Mouse (Mus musculus): Measurements from ENCODE around the gene Smox. TPM values are rescaled to one million over a fixed set of nuclear protein-coding genes. Genes with fewer than 3 reads are reported as not detected.

The Smox gene
- total and polyA plus RNA-seq, 3 experiments: 2.2 to 5.5 TPM; not detected in 1

- no peak for TF ChIP-seq SIN3A (IDR thresholded peaks at IDR 0.05; ENCODE audit: low read length)
- no peak for TF ChIP-seq MXI1 (IDR thresholded peaks at IDR 0.05; ENCODE audit: low read depth, low read length)
- TF ChIP-seq TBP (IDR thresholded peaks at IDR 0.05; ENCODE audit: low read depth, low read length): no peak
- TF ChIP-seq ZMIZ1 (IDR thresholded peaks at IDR 0.05; ENCODE audit: low read depth, low read length): no peak
- no peak for TF ChIP-seq RCOR1 (IDR thresholded peaks at IDR 0.05; ENCODE audit: low read depth, low read length)
- no peak for TF ChIP-seq MYB (IDR thresholded peaks at IDR 0.05; ENCODE audit: low read depth, low read length)
- TF ChIP-seq HCFC1 (IDR thresholded peaks at IDR 0.05; ENCODE audit: low read depth, low read length): no peak
- TF ChIP-seq USF1 (IDR thresholded peaks at IDR 0.05; ENCODE audit: low read depth, low read length): no peak
- TF ChIP-seq GABPA (IDR thresholded peaks at IDR 0.05; ENCODE audit: low read depth, low read length): no peak
- TF ChIP-seq TCF12 (IDR thresholded peaks at IDR 0.05; ENCODE audit: low read depth, low read length): no peak
- no peak for TF ChIP-seq MAFK (IDR thresholded peaks at IDR 0.05; ENCODE audit: borderline replicate concordance, low read depth, low read length)
- TF ChIP-seq POLR2AphosphoS5 (IDR thresholded peaks at IDR 0.05; ENCODE audit: borderline replicate concordance, low read depth, low read length): no peak
- no peak for TF ChIP-seq KAT2A (conservative IDR thresholded peaks at IDR 0.05; ENCODE audit: low read depth, low read length)
- H3K4me1 ChIP-seq (ENCODE audit: control insufficient read depth in 1 of 2, insufficient read depth in 2 of 2, low read length in 2 of 2): no peaks in the 10 kb centered on the region
- no peak overlapping the region for H3K9ac ChIP-seq (ENCODE audit: control insufficient read depth, low read depth, low read length, poor library complexity, severe bottlenecking)
- H3K9me3 ChIP-seq (replicated peaks; ENCODE audit: insufficient read depth, low read length): no peaks in the 10 kb centered on the region
- H3K27ac ChIP-seq (ENCODE audit: control insufficient read depth, low read depth, low read length): no peak overlapping the region
- no peak overlapping the region for H3K4me3 ChIP-seq (ENCODE audit: control insufficient read depth in 1 of 2, insufficient read depth in 1 of 2, low read depth in 2 of 2, low read length in 2 of 2)
- no peak for DNase-seq (ENCODE audit: low read depth, low spot score)
- H3K27me3 ChIP-seq (ENCODE audit: control insufficient read depth in 1 of 2, insufficient read depth in 2 of 2, low read length in 2 of 2): peaks cover 3% of the 10 kb centered on the region in 2 experiments; a peak in 3 of 4 replicates
- no peaks in the 10 kb centered on the region for H3K36me3 ChIP-seq (ENCODE audit: control insufficient read depth in 1 of 2, insufficient read depth in 2 of 2, low read length in 2 of 2)
- H3K79me2 ChIP-seq (ENCODE audit: control insufficient read depth, insufficient read depth, low read length, poor library complexity): no peaks in the 10 kb centered on the region
Observed at GRCm38 (mm10) chr2:131478349-131478748, 12.9 kb upstream of the Smox start.

GRCm38 (mm10) chr2:131478916-131479315, 12.4 kb upstream of the Smox start:
- TF ChIP-seq BHLHE40 (IDR thresholded peaks at IDR 0.05; ENCODE audit: borderline replicate concordance, low read depth, low read length): no peak
- TF ChIP-seq NELFE (IDR thresholded peaks at IDR 0.05; ENCODE audit: low read depth, low read length): no peak
- no peak for TF ChIP-seq GATA1 (IDR thresholded peaks at IDR 0.05; ENCODE audit: low read depth, low read length)
- no peak for TF ChIP-seq ELF1 (IDR thresholded peaks at IDR 0.05; ENCODE audit: low read depth, low read length)
- Histone ChIP-seq H3K4me1 (ENCODE audit: control insufficient read depth in 1 of 2, insufficient read depth in 2 of 2, low read length in 2 of 2) (no peaks in the 10 kb centered on the region), H3K9ac (ENCODE audit: control insufficient read depth, low read depth, low read length, poor library complexity, severe bottlenecking) (no peak overlapping the region), H3K36me3 (ENCODE audit: control insufficient read depth in 1 of 2, insufficient read depth in 2 of 2, low read length in 2 of 2) (no peaks in the 10 kb centered on the region), H3K27ac (ENCODE audit: control insufficient read depth, low read depth, low read length) (no peak overlapping the region), H3K9me3 (replicated peaks; ENCODE audit: insufficient read depth, low read length) (no peaks in the 10 kb centered on the region), H3K4me3 (ENCODE audit: control insufficient read depth in 1 of 2, insufficient read depth in 1 of 2, low read depth in 2 of 2, low read length in 2 of 2) (no peak overlapping the region), H3K27me3 (ENCODE audit: control insufficient read depth in 1 of 2, insufficient read depth in 2 of 2, low read length in 2 of 2) (peaks cover 1 to 3% of the 10 kb centered on the region in 2 experiments; a peak in 3 of 4 replicates), H3K79me2 (ENCODE audit: control insufficient read depth, insufficient read depth, low read length, poor library complexity) (no peaks in the 10 kb centered on the region)
- no peak for DNase-seq (ENCODE audit: low read depth, low spot score)
